Mouse (Mus musculus) thymus, postnatal 25 days (tissue): ENCODE results near the gene Fam222b.

Experiments
- DNase-seq: peaks from one replicate; pipeline ENCODE4 v3.0.0; 2022

Gene Fam222b

GRCm38 (mm10) chr11:78166161-78166560 is 71.7 kb downstream of the Fam222b start:
- no peak for DNase-seq

DNA sequence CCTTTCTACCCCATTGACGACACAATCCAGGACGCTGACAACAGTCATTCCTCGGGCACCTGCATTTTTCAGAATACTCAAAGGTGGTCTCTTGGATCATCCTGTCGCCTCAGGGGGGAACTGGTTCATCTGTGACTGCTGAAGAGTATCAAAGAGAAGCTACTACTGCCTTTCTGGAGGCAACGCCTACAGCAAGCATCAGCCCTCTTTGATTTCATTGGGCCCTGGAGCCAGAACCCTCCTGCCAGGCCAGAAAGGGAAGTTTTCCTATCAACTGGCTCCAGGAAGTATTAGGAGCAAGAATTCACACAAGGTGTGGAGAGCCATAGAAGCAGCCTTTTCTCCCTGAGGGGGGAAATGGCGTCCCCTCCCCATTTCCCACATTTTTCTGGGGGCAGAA is 72.2 kb downstream of the Fam222b start:
- no peak for DNase-seq

DNA sequence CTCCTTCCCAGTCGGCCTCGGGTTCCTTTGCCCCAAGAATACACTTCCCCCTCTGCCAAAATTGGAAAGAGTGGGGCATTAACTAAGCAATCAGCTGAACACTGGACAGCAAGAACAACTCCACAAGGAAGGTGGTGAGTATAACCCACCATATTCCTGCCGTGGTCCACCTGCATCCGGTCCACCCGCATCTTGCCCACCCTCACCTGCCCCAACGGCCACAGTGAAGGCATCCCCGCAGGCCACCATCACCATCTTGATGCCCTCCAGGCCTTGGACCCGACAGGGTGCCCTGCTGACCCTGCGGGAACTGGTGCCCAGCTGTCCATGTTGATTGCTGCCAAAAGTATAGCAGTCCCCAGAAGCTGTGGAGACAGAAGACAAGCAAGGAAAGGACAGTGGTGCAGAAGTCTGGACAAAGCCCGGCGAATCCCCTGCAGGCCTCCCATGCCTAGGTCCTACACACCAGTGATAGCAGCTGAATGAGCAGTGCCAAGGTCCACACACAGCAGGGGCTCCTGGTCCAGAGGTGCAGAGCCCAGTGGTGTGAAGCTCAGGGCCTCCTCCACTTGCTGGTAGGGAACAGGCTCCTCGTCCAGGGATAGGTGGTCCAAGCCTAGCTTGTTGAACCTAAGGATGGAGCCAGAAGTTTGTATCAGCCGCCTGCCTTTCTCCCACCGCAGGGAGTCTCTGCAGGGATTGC is 72.9 kb downstream of the Fam222b start:
- DNase-seq: no peak

- peak; percentile 82 for DNase-seq
These were observed 74.3 kb downstream of the Fam222b start for GRCm38 (mm10) chr11:78168541-78169468.

- no peak for DNase-seq
These were observed 75.8 kb downstream of the Fam222b start for GRCm38 (mm10) chr11:78170306-78170705.

- no peak for DNase-seq
These were observed 76.9 kb downstream of the Fam222b start for GRCm38 (mm10) chr11:78171328-78171727.

DNA sequence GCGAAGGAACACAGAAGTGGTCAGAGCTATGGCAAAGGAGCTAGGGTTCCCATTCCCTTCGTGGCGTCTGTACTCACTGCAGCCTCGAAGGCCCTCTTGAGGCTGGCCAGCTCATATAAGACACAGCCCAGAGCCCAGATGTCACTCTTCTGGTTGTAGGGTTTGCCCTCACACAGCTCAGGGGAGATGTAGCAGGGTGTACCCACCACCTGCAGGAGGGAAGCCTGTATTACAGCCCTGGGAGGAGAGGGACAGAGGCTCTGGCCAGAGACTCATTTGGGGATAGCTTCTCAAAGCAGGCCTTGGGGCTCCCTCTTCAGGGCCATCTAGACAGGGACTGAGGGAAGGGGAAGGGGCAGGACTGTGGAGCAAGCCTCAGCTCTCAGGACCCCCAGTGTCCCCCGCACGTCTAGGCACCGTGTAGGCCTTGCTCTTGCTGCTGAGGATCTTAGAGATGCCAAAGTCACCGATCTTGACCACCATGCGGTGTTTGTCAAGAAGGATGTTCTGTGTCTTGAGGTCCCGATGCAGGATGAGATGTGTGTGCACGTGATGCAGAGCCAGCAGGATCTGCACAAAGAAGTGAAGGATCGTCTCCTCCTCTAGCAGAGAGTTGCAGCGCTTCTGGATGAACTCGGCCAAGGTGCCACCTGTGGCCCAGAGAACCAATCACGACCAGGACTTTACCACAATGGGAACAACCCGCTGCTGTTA is 77.7 kb downstream of the Fam222b start:
- DNase-seq: no peak

DNA sequence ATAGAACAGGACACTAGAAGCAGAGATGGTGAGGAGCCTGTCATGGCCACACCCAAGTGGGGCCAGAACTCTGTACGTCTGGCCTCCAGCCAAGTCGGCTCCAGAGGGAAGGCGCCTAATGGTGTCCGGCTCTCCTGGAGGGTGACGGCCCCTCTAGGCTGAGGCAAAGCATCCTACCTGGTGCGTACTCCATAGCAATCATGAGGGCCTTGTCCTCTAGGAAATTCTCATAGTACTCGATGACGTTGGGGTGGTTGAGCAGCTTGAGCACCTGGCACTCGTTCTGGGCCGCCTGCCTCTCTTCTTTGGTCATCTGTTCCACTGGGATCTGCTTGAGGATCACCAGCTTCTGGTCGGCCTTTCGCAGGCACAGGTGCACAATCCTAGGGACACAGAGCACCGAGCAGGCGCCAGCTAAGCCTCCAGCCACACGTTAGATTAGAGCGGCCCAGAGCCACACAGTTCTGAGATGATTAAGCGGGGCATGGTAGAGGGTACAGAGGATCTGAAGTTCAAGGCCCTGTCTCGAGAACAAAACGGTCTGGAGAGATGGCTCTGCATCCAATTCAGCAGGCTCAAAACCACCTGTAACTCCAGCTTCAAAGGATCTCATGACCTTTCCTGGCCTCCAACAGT is 78.4 kb downstream of the Fam222b start:
- no peak for DNase-seq

DNA sequence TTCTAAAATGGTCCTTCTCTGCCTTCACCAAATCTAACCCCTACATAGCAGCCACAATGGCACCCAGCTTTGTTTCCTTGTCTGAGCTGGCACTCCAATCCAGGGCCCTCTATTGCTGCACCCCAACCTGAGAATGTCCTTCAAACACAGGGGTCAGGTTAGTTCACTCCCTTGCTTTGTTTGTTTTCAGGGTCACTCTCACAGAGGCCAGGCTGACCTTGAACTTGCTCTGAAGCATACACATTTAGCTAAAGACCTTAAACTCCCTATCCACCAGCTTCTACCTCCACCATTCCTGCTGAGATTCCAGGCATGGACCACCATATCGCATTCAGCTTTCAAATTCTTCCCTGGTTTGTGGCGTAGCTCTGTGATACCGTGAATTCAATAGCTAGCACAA is 80.0 kb downstream of the Fam222b start:
- DNase-seq: no peak

- DNase-seq: no peak
These were observed 81.4 kb downstream of the Fam222b start for GRCm38 (mm10) chr11:78175771-78176401.

DNA sequence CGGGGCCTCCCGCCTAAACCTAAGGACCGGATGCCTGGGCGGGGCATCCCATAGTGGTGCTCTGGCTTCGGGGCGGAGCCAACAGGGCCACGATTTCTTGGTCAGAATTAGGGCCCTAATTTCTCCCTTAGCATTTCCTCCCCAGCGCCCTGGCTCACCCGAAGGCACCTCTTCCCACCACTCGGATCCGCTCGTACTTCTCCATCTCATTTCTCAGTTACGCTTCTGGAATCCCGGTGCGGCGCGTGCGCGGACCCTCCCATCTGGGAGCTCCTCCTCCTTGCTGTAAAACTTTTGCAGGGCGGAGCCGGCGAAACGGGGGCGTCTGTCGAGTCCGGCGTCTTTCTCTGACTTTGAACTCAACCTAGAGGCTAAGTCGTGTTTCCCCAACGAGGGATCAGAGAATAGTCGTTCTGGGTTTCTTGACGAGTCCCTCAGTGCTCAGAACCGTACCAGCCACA is 82.0 kb downstream of the Fam222b start, which contains the start of the genes Nek8 and Tlcd1:
Gene Nek8 (minus strand): TSS at position 274 of the 461 bp plus-strand sequence.
Gene Tlcd1 (plus strand): TSS at position 310 of the 461 bp plus-strand sequence.
- DNase-seq: peak; percentile 96

DNA sequence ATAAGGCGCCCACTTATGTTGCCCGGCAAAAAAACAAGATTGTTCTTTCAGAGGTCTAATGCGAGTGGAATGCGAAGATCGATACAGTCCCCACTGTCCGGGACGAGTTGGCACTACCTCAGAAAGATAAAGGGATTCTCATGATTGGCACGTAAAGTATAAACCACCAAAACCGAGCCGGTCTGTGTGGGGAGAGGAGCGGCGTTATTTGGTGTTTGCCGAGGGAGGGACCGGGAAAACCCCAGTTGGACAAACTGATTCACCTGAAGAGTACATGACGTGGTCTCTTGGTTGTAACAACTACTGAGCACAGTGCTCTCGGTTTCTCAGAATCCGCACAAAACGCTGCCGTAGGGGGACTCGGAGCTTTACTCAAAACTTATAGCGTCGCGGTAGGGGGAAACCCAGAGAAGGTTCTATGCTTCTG is 82.5 kb downstream of the Fam222b start:
- DNase-seq: peak; percentile 35

GRCm38 (mm10) chr11:78177437-78177836 is 83.0 kb downstream of the Fam222b start:
- DNase-seq: no peak

DNA sequence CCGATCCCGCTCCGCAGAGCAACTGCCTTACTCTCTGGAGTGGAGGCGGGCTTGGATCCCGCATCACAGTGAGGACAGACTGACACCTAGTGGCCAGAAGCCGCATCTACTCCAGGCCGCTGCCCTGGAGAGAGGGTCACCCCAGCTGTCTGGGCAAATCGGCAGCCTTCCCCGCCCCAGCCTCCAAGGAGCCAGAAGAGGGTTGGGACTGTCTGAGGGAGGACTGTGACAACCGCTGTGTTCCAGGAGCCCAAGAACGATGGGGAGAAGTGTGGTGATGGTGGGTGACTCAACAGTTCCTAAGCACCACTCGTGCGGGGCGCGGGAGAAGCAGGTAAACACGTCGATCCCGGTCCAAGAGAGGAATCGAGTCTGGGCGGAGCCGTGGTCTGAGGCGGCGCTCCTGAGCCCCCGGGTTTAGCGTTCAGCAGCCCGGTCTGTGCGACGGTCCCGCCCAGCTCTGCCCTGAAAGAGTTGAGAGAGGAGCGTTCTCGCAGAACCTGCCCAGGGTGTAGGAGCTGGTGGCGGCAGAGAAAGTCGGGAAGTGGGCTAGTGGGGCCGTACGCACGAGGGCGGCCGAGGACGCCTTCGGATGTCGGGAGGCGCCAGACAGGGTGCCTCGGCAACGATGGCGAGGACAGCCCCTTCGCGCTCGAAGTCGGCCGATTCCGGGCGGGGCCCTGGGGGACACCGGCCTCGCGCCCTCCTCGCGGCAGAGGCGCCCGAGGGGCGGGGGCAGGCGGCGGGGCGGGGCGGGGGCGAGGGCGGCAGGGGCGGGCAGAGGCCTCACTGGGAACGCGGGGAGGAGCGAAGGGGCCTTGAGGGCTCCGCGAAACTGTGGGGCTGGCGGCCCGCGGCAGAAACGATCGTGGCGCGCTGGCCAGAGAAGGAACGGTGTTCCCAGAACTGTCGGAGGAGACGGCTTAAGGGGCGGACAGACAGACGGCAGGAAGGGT is 83.7 kb downstream of the Fam222b start:
- DNase-seq: peak; percentile 96

DNA sequence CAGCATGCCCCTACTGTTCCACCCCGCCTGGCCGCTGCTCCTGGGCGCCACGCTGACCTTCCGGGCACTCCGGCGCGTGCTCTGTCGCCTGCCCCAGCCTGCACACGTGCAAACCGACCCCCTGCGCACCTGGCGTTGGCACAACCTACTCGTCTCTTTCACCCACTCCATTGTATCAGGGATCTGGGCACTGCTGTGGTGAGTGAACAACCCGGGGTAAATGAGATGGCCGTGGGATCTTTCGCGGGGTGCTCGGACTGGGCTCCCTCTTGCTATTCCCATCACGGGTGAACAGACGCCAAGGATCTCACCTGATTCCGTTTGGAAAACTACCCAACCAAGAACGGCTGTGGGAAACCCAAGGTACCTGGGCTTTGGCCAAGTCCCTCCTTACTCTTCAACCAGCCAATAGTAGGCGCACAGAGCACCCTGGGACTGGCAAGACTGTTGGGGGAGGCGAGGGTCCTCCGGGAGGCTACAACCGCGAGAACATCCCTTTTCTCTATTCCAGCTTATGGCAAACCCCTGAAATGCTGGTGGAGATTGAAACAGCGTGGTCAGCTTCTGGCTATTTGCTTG is 84.5 kb downstream of the Fam222b start:
- peak; percentile 44 for DNase-seq

GRCm38 (mm10) chr11:78179438-78179999 is 85.1 kb downstream of the Fam222b start:
- DNase-seq: no peak

DNA sequence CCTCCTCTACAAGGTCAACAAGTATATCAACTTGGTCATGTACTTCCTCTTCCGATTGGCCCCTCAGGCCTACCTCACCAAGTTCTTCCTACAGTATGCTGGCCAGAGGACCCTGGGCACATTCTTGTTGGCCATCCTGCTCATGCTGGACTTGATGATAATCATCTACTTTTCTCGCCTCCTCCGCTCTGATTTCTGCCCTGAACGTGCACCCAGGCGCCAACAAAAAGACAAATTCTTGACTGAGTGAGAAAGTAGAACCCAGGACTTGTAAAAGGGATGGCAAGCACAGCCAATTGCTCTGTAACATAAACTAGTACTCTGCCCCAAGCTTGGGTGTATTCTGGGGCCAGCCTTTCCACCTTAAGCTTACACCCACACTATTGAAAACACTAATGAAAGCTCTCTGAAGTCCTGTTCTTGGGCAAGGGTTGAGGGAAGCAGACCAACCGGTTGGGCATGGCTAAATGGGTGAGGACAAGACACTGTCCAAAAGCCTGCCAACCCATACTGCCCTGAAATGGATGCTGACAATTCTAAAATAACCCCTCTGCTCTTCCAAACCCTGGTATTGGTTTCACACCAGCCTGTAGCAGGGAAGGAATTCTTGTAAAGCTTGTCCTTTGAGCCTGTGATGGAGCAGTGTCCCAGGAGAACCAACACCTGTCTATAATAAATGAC is 85.8 kb downstream of the Fam222b start:
- no peak for DNase-seq

DNA sequence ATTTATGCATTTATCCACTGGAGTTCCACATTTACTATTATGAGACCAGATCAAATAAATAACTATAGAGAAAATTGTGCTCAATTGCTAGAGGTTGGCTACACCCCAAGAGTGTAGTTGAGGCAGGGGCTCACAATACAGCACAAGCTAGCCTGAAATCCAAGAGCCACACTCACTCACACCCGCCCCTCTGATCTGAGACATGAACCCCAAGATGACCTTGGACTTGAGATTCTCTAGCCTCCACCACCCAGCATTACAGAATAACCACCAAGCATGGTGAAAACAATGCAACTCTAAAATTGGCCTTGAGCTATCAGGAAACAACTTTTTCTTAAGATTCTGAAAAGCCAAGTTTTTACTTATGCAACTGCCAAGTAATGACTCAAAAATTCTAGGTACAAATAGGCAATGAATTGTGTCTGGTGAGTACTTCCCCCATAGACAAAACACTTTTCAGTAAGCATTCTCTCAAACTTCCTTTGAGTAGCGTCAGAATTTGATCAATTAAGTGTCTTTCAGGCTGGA is 87.4 kb downstream of the Fam222b start:
- DNase-seq: no peak

- no peak for DNase-seq
These were observed 88.0 kb downstream of the Fam222b start for GRCm38 (mm10) chr11:78182450-78182849.
